Mouse (Mus musculus): Measurements from ENCODE around the gene Clec2h.

The Clec2h gene

GRCm38 (mm10) chr6:128662206-128662605 is at the start of gene Clec2h:
Gene Clec2h (plus strand): TSS chr6:128662385.
- 20% methylated on average over 1 of the region's 1 CpGs for WGBS

GRCm38 (mm10) chr6:128622733-128623132 is 39.5 kb upstream of the Clec2h start:
- WGBS = 47% methylated on average over 2 of the region's 2 CpGs

DNA sequence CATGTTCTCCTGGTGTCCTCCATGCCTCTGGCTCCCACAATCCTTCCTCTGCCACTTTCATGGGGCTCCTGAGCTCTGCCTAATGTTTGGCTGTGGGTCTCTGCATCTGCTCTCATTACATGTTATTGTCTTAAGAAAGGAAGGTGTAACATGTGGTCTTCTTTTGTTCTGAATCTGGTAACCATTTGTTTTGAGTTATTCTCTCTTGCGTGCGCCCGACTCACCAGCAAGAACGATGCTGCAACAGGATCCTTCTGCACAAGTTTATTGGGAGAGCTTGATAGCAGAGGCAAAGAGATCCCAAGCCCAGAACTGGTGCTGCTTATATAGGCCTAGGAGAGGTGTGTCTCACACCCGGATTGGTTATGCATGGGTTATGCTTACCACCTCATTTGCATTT is 38.8 kb upstream of the Clec2h start, which contains the start of gene Klrb1a:
Klrb1a (minus strand) TSS at position 101 of the 400 bp plus-strand sequence.
- WGBS = 96% methylated on average over 5 of the region's 5 CpGs

DNA sequence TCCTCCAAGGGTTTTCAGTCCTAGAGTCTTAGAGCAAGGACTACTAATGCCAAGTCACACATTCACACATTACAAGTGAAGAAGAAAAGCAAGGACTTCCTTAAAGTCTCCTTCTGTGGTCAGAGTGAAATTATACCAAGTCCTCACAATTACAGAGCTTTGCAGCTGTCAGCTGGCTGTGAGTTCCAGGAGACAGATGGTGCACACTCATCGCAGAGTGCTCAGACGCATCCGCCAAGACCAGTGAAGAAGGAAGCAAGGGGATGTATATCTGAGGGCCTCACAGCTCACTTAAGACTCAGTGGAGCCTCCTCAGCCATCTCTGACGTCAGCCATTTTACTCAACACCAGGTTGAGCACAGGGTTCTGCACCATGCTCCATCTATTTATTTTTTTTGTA is 37.8 kb upstream of the Clec2h start:
- WGBS = 48% methylated on average over 4 of the region's 4 CpGs

- 99% methylated on average over 6 of the region's 6 CpGs for WGBS
Observed at GRCm38 (mm10) chr6:128625246-128625645, 36.9 kb upstream of the Clec2h start.

- WGBS = 39% methylated on average over 13 of the region's 13 CpGs
Observed at GRCm38 (mm10) chr6:128629771-128630739, 32.1 kb upstream of the Clec2h start.

GRCm38 (mm10) chr6:128630912-128631905 is 31.0 kb upstream of the Clec2h start:
- WGBS = 82% methylated on average over 15 of the region's 15 CpGs

DNA sequence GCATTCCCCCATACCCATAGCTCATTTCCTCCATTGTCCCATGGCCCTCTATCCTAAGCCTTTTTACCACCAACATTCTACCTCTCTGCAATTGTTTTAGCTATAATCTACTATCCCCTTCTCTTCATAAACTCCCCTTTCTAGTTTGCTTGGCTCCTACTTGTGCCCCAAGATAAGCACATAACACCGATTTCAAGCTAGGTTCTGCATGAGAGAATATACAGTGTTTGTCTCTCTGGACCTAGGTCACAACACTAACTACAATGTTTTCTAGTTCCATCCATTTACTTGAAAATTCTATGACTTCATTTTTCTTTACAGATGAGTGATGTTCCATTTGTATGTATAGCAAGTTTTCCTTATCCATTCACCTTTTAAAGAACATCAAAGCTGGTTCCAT is 21.5 kb upstream of the Clec2h start:
- WGBS = 94% methylated on average over 1 of the region's 1 CpGs

DNA sequence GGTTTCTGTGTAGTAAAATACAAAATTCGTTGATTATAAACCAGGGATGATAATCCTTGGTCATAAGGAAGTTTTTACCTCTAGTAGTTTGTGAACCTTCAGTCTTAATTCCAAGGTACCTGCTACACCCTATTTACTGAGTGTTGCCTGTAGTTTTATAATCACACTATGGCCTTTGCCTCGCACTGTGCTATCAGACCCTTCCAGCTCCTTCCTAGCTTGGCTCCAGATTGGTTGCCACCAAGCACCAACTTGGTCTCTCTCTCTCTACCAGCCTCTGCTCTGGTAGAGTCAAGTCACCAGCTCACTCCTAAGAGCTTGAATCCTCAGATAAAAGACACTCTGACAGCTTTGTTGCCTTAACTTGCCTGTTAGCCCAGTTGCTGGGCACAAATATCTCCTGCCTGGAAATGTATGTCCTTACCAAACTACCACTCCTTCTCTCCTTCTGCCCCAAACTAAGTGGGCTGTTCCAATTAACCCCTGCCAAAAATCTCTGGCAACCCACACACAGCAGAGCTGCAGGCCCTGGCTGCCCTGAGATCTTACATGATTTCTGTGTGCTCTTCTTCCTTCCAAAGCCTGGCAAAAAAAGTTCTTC is 21.0 kb upstream of the Clec2h start:
- 72% methylated on average over 2 of the region's 2 CpGs for WGBS

DNA sequence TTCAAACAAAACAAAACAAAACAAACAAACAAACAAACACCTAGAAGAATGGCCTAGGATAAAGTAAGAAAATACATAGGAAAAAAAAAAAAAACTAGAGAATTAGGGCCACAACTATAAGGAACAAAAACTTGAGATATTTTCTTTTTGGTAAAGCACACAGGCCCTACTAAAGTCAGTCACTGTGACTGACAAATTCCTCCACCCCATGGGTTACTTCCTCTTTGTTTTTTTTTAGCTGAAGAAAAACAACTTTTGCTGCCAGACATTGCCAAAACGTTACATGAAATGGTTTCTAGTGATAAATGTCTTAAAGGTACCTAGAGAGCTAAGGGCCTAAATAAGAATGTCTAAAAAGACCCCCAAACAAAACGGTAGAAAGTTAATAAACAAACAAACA is 18.2 kb upstream of the Clec2h start:
- 67% methylated on average over 2 of the region's 2 CpGs for WGBS

DNA sequence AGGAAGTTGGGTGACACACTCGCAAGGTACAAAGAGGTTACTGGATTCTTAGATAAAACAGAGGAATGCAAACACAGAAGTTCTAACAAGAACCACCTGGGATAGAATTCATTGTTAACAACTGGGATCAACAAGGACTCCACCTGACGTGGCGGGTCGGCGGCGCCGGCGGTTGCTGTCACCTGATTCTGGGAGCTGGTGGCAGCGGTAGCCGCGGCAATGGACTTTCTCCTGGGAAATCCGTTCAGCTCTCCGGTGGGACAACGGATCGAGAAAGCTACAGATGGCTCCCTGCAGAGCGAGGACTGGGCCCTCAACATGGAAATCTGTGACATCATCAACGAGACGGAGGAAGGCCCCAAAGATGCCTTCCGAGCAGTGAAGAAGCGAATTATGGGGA is 17.5 kb upstream of the Clec2h start:
- WGBS = 98% methylated on average over 20 of the region's 20 CpGs

DNA sequence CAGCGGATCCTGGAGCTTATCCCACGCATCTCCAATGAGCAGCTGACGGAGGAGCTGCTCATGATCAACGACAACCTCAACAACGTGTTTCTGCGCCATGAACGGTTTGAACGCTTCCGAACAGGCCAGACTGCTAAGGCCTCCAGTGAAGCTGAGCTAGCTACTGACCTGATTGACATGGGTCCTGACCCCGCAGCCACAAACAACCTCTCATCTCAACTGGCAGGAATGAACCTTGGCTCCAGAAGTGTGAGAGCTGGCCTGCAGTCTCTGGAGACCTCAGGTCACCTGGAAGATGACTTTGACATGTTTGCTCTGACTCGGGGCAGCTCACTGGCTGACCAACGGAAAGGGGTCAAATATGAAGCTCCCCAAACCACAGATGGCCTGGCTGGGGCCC is 16.5 kb upstream of the Clec2h start:
- WGBS = 89% methylated on average over 12 of the region's 12 CpGs

- 80% methylated on average over 3 of the region's 3 CpGs for WGBS
Observed at GRCm38 (mm10) chr6:128649681-128650080, 12.5 kb upstream of the Clec2h start.

GRCm38 (mm10) chr6:128650187-128650586 is 12.0 kb upstream of the Clec2h start:
- 100% methylated on average over 1 of the region's 1 CpGs for WGBS

DNA sequence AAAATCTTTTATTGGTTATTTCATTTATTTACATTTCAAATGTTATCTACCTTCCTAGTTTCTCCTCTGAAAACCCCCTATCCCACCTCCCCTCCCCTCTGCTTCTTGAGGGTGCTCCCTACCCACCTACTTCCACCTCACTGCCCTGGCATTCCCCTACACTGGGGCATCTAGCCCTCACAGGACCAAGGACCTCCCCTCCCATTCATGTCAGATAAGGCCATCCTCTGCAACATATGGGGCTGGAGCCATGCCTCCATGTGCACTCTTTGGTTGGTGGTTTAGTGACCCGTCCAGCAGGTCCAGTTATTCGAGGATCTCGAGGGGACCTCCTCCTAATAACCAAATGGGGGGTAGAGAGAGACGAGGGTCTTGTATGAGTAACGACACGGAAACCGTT is 11.4 kb upstream of the Clec2h start:
- 94% methylated on average over 6 of the region's 7 CpGs for WGBS

DNA sequence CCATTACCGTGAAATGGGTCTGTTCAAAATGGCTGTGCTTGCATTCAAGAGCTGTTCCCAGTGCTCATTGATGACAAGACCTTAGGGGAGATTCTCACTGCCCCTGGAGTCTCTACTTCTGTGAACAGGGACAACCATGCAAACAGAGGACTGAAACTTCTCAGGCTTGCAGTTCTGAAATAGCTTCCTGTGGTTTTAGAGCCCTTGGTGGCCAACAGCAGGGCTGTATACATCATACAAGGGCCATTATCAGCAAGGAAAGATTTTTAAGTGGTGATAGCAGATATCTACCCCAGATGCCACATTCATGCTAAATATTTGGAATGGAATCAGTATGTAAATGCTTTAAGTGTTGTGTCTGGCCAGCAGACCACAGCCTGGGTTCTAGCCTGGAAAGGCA is 9.2 kb upstream of the Clec2h start:
- WGBS = 98% methylated on average over 1 of the region's 1 CpGs

GRCm38 (mm10) chr6:128661249-128661648 is 936 bp upstream of the Clec2h start:
- 92% methylated on average over 1 of the region's 1 CpGs for WGBS

DNA sequence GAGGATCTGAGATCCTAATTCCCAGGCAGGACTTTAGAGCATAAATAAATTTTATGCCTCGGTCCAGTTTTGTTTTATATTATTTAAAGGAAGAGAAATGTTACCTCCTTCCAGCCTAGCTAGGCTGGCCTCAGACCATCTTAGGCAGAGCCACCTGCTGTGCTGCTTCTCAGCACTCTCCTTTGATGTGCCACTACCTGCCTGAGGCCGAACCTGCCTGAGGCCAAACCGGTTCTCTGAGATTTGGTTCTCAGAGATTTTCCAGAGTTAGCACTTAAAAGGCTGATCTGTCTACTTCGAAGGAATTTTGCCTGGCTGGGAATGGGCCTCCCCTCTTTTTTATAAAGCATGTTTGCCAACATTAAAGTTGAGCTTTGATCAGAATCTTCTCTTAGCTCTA is 7.8 kb downstream of the Clec2h start:
- WGBS = 62% methylated on average over 4 of the region's 4 CpGs

DNA sequence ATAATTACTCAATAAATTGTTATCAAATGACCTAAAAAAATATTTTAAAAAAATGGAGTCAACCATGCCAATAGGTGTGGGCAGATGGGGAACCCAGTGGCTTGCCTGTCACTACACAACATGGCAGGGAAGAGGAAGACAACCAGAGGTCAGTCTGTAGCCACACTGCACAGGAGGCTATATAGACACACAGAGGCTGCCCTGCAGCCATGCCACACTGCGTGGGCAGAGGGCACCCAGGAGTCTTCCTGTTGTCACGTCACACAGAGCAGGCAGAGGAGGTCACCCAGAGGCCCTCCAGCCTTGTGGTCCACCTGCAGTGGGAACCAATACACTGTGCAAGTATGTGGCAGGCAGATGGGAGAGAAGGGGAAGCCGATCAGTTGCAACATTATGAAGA is 39.5 kb downstream of the Clec2h start:
- 83% methylated on average over 3 of the region's 3 CpGs for WGBS

- 77% methylated on average over 4 of the region's 4 CpGs for WGBS
Observed at GRCm38 (mm10) chr6:128722959-128723358, 60.8 kb downstream of the Clec2h start, which contains the start of gene Klrb1. Gene Klrb1 (minus strand): TSS chr6:128723059.
